Comparison of ENCODE assay signal across 14 mouse cellular contexts in the genomic region with DNA sequence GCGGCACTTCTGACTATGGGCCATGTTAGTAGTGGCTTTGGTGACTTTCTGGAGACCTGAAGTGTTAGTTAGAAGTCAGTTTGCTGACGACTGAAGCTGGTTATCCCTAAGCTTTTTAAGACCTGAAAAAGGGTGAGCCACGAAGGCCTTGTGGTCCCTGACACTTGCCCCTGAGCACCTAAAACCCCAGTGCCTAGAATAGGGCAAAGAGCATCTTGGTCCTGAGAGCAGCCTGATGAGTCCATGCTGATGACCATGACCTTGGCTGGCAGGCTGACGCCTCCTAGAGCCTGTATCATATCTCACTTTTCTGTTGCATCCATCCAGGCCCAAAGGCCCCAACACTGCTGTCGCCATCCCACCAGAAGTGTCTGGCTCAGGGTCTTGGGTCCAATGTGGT. TPM values are rescaled to one million over a fixed set of nuclear protein-coding genes. Genes with fewer than 3 reads are reported as not detected.
A peak's percentile ranks its signal among the peaks of the same experiment; 100 is the strongest.
DNase-seq lines count a peak whose midpoint lies in the region.
"Had no signal": no experiment of that assay in that cellular context is flagged by ENCODE, and none has a peak within 500 bp of the region (broad histone marks: within the 10 kb centered on the region; RNA-seq: fewer than 3 reads in every experiment).

No protein-coding gene starts in this region.

- peak; percentile 85 for DNase-seq in heart, adult 11 months
- DNase-seq in heart, postnatal 36 days = no peak
- DNase-seq: adrenal gland, adult 2 months; adrenal gland, adult 8-10 months; adrenal gland, postnatal 10 days; adrenal gland, postnatal 14 days; adrenal gland, postnatal 25 days; adrenal gland, postnatal 36 days; B cell, adult 2 months; cerebellum, adult 11 months; cerebellum, adult 11-12 months; cerebellum, adult 18-20 months; cerebellum, adult 2 months had no signal

- intact Hi-C loops in heart, postnatal 36 days (cut with DNase I) = no loop called here

RNA-seq across cellular contexts. Expression of gene Sh3tc1, which starts 5.6 kb away (rescaled TPM):
- total RNA-seq in heart, postnatal 36 days (2021) = 1 to 10 TPM; 7.0 to 9.9 TPM
- total RNA-seq: MEL had no signal

RNA-seq across cellular contexts. Expression of gene Ablim2, which starts 12.3 kb away (rescaled TPM):
- total RNA-seq in heart, postnatal 36 days (2021) = 10 to 100 TPM; 20.7 to 21.0 TPM
- total RNA-seq: MEL had no signal
